Mouse (Mus musculus): Measurements from ENCODE around the gene Becn1. TPM values are rescaled to one million over a fixed set of nuclear protein-coding genes. Genes with fewer than 3 reads are reported as not detected.
"Not testable (repeated sequence)": the region's sequence is repeated elsewhere in the genome, so short reads cannot be mapped to it uniquely, and the experiment has no call there.

Becn1 gene
- polyA plus RNA-seq, 1 experiment from 2014 or later = 156 TPM

DNA sequence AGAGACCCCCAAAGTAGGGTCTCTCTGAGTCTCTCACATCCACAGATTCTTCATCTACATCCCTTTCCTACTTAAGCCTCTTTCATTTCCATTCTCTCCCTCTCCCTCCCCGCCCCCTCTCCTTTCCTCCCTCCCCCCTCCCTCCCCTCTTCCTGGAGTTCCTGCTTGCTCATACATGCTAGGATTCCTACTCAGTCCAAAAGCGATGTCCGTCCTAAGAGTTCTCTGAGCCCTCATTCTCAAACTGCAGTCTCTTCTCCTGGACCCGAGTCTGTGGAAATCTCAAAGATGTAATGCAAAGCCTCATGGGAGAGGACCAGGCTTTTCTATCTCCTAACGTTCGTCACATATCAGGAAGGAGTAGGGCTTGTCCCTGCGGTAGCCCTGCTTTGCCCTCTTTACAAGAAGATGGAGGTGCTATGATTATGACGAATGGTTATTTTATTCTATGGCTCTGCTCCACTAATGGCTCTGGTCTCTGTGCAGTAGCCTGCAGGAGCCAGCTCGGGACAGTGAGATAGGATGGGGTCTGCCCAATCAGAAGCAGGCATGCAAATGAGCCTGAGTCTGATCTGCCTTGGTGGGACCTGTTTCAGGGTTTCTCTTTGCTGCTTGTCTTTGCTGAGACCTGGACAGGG lies 36.2 kb upstream of the Becn1 start:
- Histone ChIP-seq H3K9ac (ENCODE audit: low read depth, low read length) (no peak overlapping the region), H3K9me3 (replicated peaks; ENCODE audit: low read length) (no peaks in the 10 kb centered on the region), H3K27me3 (ENCODE audit: insufficient read depth, low read length) (no peaks in the 10 kb centered on the region), H3K4me3 (replicated peaks; ENCODE audit: low read depth, low read length) (0 out of 2 replicates have a peak overlapping the region, but pooled peaks have one; percentile 7), H3K27ac (peak overlapping the region; percentile 44), H3K4me2 (ENCODE audit: low read length) (peak overlapping the region; percentile 50), H3K4me1 (replicated peaks; ENCODE audit: insufficient read depth, low read length) (peaks cover 9% of the 10 kb centered on the region; the same call in 1 of the 2 replicates), H3K36me3 (ENCODE audit: insufficient read depth, low read length) (no peaks in the 10 kb centered on the region)
- 4% methylated on average over 9 of the region's 9 CpGs for WGBS
- DNase-seq (ENCODE audit: low spot score) (peak; percentile 86), ATAC-seq (replicated peaks; ENCODE audit: low FRiP score, low read depth) (peak; percentile 77)
- TF ChIP-seq CTCF (IDR thresholded peaks at IDR 0.05; ENCODE audit: low read depth) = no peak

DNA sequence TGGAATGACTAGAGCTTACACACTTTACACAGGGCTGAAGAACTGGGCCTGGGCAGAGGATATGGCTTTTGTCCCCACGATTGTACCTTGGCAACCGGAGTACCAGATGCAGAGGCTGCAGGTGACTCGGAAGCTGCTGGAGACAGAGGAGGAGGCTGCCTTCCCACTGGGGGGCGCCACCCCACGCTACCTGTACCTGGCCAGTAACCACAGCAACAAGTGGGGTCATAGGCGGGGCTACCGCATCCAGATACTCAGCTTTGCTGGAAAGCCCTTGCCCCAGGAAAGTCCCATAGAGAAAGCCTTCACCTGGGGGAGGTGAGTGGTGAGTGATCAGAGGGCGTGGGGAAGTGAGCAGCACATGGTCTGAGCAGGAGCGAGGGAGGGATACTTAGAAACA lies 33.6 kb upstream of the Becn1 start:
- peak; percentile 42 for TF ChIP-seq CTCF (IDR thresholded peaks at IDR 0.05; ENCODE audit: low read depth)
- no peak for ATAC-seq (replicated peaks; ENCODE audit: low FRiP score, low read depth)
- no peak overlapping the region for H3K27ac ChIP-seq
- no peaks in the 10 kb centered on the region for H3K27me3 ChIP-seq (ENCODE audit: insufficient read depth, low read length)
- peaks cover 10% of the 10 kb centered on the region; the same call in 1 of the 2 replicates for H3K4me1 ChIP-seq (replicated peaks; ENCODE audit: insufficient read depth, low read length)
- H3K36me3 ChIP-seq (ENCODE audit: insufficient read depth, low read length) = no peaks in the 10 kb centered on the region
- no peaks in the 10 kb centered on the region for H3K9me3 ChIP-seq (replicated peaks; ENCODE audit: low read length)
- 85% methylated on average over 9 of the region's 9 CpGs for WGBS
- H3K9ac ChIP-seq (ENCODE audit: low read depth, low read length) = no peak overlapping the region
- no peak overlapping the region for H3K4me3 ChIP-seq (replicated peaks; ENCODE audit: low read depth, low read length)
- no peak overlapping the region for H3K4me2 ChIP-seq (ENCODE audit: low read length)
- no peak for DNase-seq (ENCODE audit: low spot score)

- WGBS = 14% methylated on average over 6 of the region's 6 CpGs
- ATAC-seq (replicated peaks; ENCODE audit: low FRiP score, low read depth) (no peak), DNase-seq (ENCODE audit: low spot score) (no peak)
- H3K9me3 ChIP-seq (replicated peaks; ENCODE audit: low read length) = no peaks in the 10 kb centered on the region
- no peak overlapping the region for H3K27ac ChIP-seq
- peaks cover 12% of the 10 kb centered on the region; the same call in 1 of the 2 replicates for H3K4me1 ChIP-seq (replicated peaks; ENCODE audit: insufficient read depth, low read length)
- no peaks in the 10 kb centered on the region for H3K36me3 ChIP-seq (ENCODE audit: insufficient read depth, low read length)
- no peaks in the 10 kb centered on the region for H3K27me3 ChIP-seq (ENCODE audit: insufficient read depth, low read length)
- no peak overlapping the region for H3K4me3 ChIP-seq (replicated peaks; ENCODE audit: low read depth, low read length)
- no peak for TF ChIP-seq CTCF (IDR thresholded peaks at IDR 0.05; ENCODE audit: low read depth)
- H3K9ac ChIP-seq (ENCODE audit: low read depth, low read length) = no peak overlapping the region
- peak overlapping the region; percentile 28; the same call in 1 of the 2 replicates for H3K4me2 ChIP-seq (ENCODE audit: low read length)
Measured at GRCm38 (mm10) chr11:101334516-101334915, 32.4 kb upstream of the Becn1 start.

DNA sequence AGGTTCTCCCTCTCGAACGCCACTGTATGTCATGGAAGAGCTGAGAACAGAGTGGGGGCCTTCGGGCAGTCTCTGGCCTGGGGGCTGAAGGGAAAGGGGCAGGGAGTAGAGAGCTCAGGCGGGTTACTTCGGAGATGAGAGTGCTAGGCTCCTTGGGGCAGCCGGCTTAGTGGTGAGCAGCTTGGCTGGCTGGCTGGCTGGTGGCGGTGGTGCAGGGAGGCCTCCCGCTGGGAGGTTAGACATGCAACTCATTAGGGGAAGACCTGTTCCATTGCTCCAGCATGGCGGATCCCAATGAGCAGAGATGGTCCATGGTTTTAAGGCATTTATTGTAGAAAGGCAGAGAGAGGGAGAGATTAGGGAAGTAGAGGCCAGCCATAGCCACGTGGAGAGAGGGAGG lies 31.9 kb upstream of the Becn1 start:
- peak overlapping the region; percentile 28; the same call in 1 of the 2 replicates for H3K4me2 ChIP-seq (ENCODE audit: low read length)
- WGBS = 50% methylated on average over 10 of the region's 10 CpGs

GRCm38 (mm10) chr11:101332537-101332936 lies 30.5 kb upstream of the Becn1 start:
- TF ChIP-seq CTCF (IDR thresholded peaks at IDR 0.05; ENCODE audit: low read depth) = no peak
- WGBS = 66% methylated on average over 3 of the region's 3 CpGs
- Histone ChIP-seq H3K9ac (ENCODE audit: low read depth, low read length) (no peak overlapping the region), H3K27ac (peak overlapping the region; percentile 32; the same call in 1 of the 2 replicates), H3K4me3 (replicated peaks; ENCODE audit: low read depth, low read length) (no peak overlapping the region), H3K4me2 (ENCODE audit: low read length) (peak overlapping the region; percentile 21; the same call in 1 of the 2 replicates), H3K36me3 (ENCODE audit: insufficient read depth, low read length) (no peaks in the 10 kb centered on the region), H3K27me3 (ENCODE audit: insufficient read depth, low read length) (no peaks in the 10 kb centered on the region), H3K4me1 (replicated peaks; ENCODE audit: insufficient read depth, low read length) (peaks cover 8% of the 10 kb centered on the region; the same call in 1 of the 2 replicates), H3K9me3 (replicated peaks; ENCODE audit: low read length) (no peaks in the 10 kb centered on the region)
- DNase-seq (ENCODE audit: low spot score) (peak; percentile 25), ATAC-seq (replicated peaks; ENCODE audit: low FRiP score, low read depth) (no peak)

More for the DNA sequence above, 31.9 kb upstream of the Becn1 start:
- H3K4me1 ChIP-seq (replicated peaks; ENCODE audit: insufficient read depth, low read length) = peaks cover 12% of the 10 kb centered on the region; the same call in 1 of the 2 replicates
- TF ChIP-seq CTCF (IDR thresholded peaks at IDR 0.05; ENCODE audit: low read depth) = no peak
- no peaks in the 10 kb centered on the region for H3K27me3 ChIP-seq (ENCODE audit: insufficient read depth, low read length)
- no peaks in the 10 kb centered on the region for H3K36me3 ChIP-seq (ENCODE audit: insufficient read depth, low read length)
- 0 out of 2 replicates have a peak overlapping the region, but pooled peaks have one; percentile 4 for H3K4me3 ChIP-seq (replicated peaks; ENCODE audit: low read depth, low read length)
- ATAC-seq (replicated peaks; ENCODE audit: low FRiP score, low read depth) = no peak
- no peak overlapping the region for H3K9ac ChIP-seq (ENCODE audit: low read depth, low read length)
- H3K27ac ChIP-seq = no peak overlapping the region
- no peak for DNase-seq (ENCODE audit: low spot score)
- H3K9me3 ChIP-seq (replicated peaks; ENCODE audit: low read length) = no peaks in the 10 kb centered on the region

DNA sequence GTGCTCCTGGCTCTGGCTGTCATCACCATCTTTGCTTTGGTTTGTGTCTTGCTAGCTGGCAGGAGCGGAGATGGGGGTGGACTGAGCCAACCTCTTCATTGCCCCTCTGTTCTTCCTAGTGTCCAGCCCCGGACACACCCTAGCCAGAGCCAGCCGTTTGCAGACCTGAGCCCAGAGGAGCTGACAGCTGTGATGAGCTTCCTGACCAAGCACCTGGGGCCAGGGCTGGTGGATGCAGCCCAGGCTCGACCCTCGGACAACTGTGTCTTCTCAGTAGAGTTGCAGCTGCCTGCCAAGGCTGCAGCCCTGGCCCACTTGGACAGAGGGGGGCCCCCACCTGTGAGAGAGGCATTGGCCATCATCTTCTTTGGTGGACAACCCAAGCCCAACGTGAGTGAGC lies 28.9 kb upstream of the Becn1 start:
- H3K27ac ChIP-seq = peak overlapping the region; percentile 48; the same call in 1 of the 2 replicates
- H3K4me1 ChIP-seq (replicated peaks; ENCODE audit: insufficient read depth, low read length); H3K27me3 ChIP-seq (ENCODE audit: insufficient read depth, low read length); ATAC-seq (replicated peaks; ENCODE audit: low FRiP score, low read depth); H3K9me3 ChIP-seq (replicated peaks; ENCODE audit: low read length); H3K4me3 ChIP-seq (replicated peaks; ENCODE audit: low read depth, low read length); H3K36me3 ChIP-seq (ENCODE audit: insufficient read depth, low read length); H3K9ac ChIP-seq (ENCODE audit: low read depth, low read length); DNase-seq (ENCODE audit: low spot score): not testable (repeated sequence)
- H3K4me2 ChIP-seq (ENCODE audit: low read length) = peak overlapping the region; percentile 21; the same call in 1 of the 2 replicates
- WGBS = 78% methylated on average over 6 of the region's 6 CpGs
